Mouse (Mus musculus): ENCODE measurements around the gene Pkp4.
"Not testable (repeated sequence)": the region's sequence is repeated elsewhere in the genome, so short reads cannot be mapped to it uniquely, and the experiment has no call there.

GRCm38 (mm10) chr2:59378861-59379260, 218.2 kb downstream of the Pkp4 start:
- not testable (repeated sequence) for TF ChIP-seq CTCF (IDR thresholded peaks at IDR 0.05; ENCODE audit: borderline replicate concordance, extremely low read depth, insufficient read depth, insufficient read length); POLR2A (IDR thresholded peaks at IDR 0.05; ENCODE audit: borderline replicate concordance, extremely low read depth, insufficient read depth, insufficient read length, poor library complexity, severe bottlenecking)
